Mouse (Mus musculus) MEL (cell line): ENCODE measurements around the gene Tal1.

ENCODE experiments used
- CHD1 ChIP-seq: IDR thresholded peaks from 2 replicates; pipeline ENCODE4 v1.6.1; 2012; ENCODE audit warnings: low read depth, mild to moderate bottlenecking, inconsistent platforms, low read length, improper control_type of control experiment
- CHD2 ChIP-seq: IDR thresholded peaks from 2 replicates; pipeline ENCODE4 v1.6.1; 2011; ENCODE audit warnings: low read length, improper control_type of control experiment
- CTCF ChIP-seq, 3 experiments: IDR thresholded peaks in 2 of 3; conservative IDR thresholded peaks in 1 of 3; 2 replicates each; pipeline ENCODE4 v1.5.1; 2011 to 2012; ENCODE audit warnings: low read length in 3 of 3, low read depth in 2 of 3, mild to moderate bottlenecking in 2 of 3, improper control_type of control experiment in 1 of 3, inconsistent platforms in 1 of 3, mixed read lengths in 1 of 3, moderate library complexity in 1 of 3; ENCODE audit not compliant: control insufficient read depth in 1 of 3, insufficient read depth in 1 of 3, poor library complexity in 1 of 3, severe bottlenecking in 1 of 3
- GATA1 ChIP-seq: IDR thresholded peaks from 2 replicates; pipeline ENCODE4 v1.6.1; 2011; ENCODE audit warnings: low read depth, low read length, improper control_type of control experiment
- MXI1 ChIP-seq: IDR thresholded peaks from 2 replicates; pipeline ENCODE4 v1.6.1; 2011; ENCODE audit warnings: mild to moderate bottlenecking, low read depth, low read length, improper control_type of control experiment
- MYC ChIP-seq: IDR thresholded peaks from 2 replicates; pipeline ENCODE4 v1.6.1; 2011; ENCODE audit warnings: low read depth, mild to moderate bottlenecking, low read length, improper control_type of control experiment, moderate library complexity
- POLR2A ChIP-seq, 2 experiments: IDR thresholded peaks; 2 replicates each; pipeline ENCODE4 v1.6.1; 2011 to 2012; ENCODE audit warnings: low read length in 2 of 2, mild to moderate bottlenecking in 2 of 2, control low read depth in 1 of 2, improper control_type of control experiment in 1 of 2, low read depth in 1 of 2, moderate library complexity in 1 of 2; ENCODE audit not compliant: control insufficient read depth in 1 of 2, insufficient read depth in 1 of 2, poor library complexity in 1 of 2
- UBTF ChIP-seq: IDR thresholded peaks from 2 replicates; pipeline ENCODE4 v1.6.1; 2012; ENCODE audit warnings: low read depth, mild to moderate bottlenecking, inconsistent platforms, low read length, improper control_type of control experiment, moderate library complexity, borderline replicate concordance; ENCODE audit not compliant: insufficient read depth

- TF ChIP-seq UBTF (no peak), MYC (0 out of 2 replicates have a peak, but pooled peaks have one; percentile 22), CTCF (IDR thresholded peaks at IDR 0.05 in 2 of 3, conservative IDR thresholded peaks at IDR 0.05 in 1 of 3; ENCODE audit: control insufficient read depth in 1 of 3, insufficient read depth in 1 of 3, low read depth in 2 of 3, low read length in 3 of 3, poor library complexity in 1 of 3, severe bottlenecking in 1 of 3) (no peak), MXI1 (peak; percentile 85), POLR2A (IDR thresholded peaks at IDR 0.05; ENCODE audit: control insufficient read depth in 1 of 2, insufficient read depth in 1 of 2, low read depth in 1 of 2, low read length in 2 of 2, poor library complexity in 1 of 2) (peak in 1 of 2 experiments; percentile 59), CHD2 (no peak), GATA1 (no peak), CHD1 (peak; percentile 98)
Observed at GRCm38 (mm10) chr4:115056921-115057673, 871 bp downstream of the Tal1 start.
